Mouse (Mus musculus) spleen, adult 2 months (tissue): ENCODE measurements around the gene Tsc22d2.

Experiments
- CTCF ChIP-seq: fragments of 200-500 bp; IDR thresholded peaks from 2 replicates; pipeline ENCODE4 v1.5.1; 2011; ENCODE audit warnings: mild to moderate bottlenecking, inconsistent platforms; ENCODE audit not compliant: insufficient read depth, insufficient read length, insufficient replicate concordance; ENCODE audit errors: extremely low read depth
- POLR2A ChIP-seq: fragments of 200-500 bp; IDR thresholded peaks from 2 replicates; pipeline ENCODE4 v1.6.1; 2011; ENCODE audit warnings: low read depth, low read length, inconsistent platforms

DNA sequence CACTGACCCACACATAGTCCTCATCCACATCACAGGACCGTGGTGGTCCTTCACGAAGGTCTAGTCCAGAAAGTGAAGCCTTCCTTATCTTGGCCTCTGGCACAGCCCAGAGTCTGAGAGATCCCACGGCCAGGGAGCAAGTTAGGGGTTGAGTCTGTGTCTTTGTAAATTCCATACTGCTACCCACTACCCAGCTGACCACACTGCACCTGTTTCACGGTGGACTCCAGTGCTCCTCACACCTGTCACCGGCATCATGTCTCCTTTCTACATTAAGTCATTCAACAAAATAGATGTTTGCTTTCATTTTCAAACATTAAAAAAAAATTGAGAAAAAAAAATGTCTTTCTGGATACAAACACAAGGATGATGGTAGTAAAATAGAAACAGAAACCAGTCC lies 40.2 kb upstream of the Tsc22d2 start:
- TF ChIP-seq POLR2A (no peak), CTCF (no peak)
